Mouse (Mus musculus) heart, embryonic 12.5 days (tissue): ENCODE data around the gene Eps8l3. TPM values are rescaled to one million over a fixed set of nuclear protein-coding genes. Genes with fewer than 3 reads are reported as not detected.
A peak's percentile ranks its signal among the peaks of the same experiment; 100 is the strongest.

Experiments used
- ATAC-seq: fragments of 200-750 bp; cut with Nextera tagmentation; 2 replicates; pipeline ENCODE4 v1.8.0; 2017; ENCODE audit warnings: moderate TSS enrichment, moderate library complexity; ENCODE audit not compliant: insufficient number of reproducible peaks, low FRiP score
- H3K27ac ChIP-seq: fragments of 300-500 bp; sonication (generic); 2 replicates; pipeline ENCODE4 v1.5.1; 2016; ENCODE audit warnings: mild to moderate bottlenecking, moderate library complexity; ENCODE audit not compliant: poor library complexity, severe bottlenecking
- H3K27me3 ChIP-seq: fragments of 300-500 bp; sonication (generic); replicated peaks from 2 replicates; pipeline ENCODE4 v1.6.1; 2016; ENCODE audit warnings: mild to moderate bottlenecking, moderate library complexity
- H3K36me3 ChIP-seq: fragments of 300-500 bp; sonication (generic); 2 replicates; pipeline ENCODE4 v1.6.1; 2016; ENCODE audit warnings: mild to moderate bottlenecking, moderate library complexity
- H3K4me1 ChIP-seq: fragments of 300-500 bp; sonication (generic); replicated peaks from 2 replicates; pipeline ENCODE4 v1.6.1; 2016; ENCODE audit warnings: mild to moderate bottlenecking
- H3K4me2 ChIP-seq: fragments of 300-500 bp; sonication (generic); 2 replicates; pipeline ENCODE4 v1.6.1; 2016; ENCODE audit warnings: mild to moderate bottlenecking, moderate library complexity
- H3K4me3 ChIP-seq: fragments of 300-500 bp; sonication (generic); 2 replicates; pipeline ENCODE4 v1.5.1; 2016; ENCODE audit warnings: mild to moderate bottlenecking
- H3K9ac ChIP-seq: fragments of 300-500 bp; sonication (generic); 2 replicates; pipeline ENCODE4 v1.6.1; 2016; ENCODE audit warnings: mild to moderate bottlenecking, moderate library complexity
- H3K9me3 ChIP-seq: fragments of 300-500 bp; sonication (generic); replicated peaks from 2 replicates; pipeline ENCODE4 v1.6.1; 2016; ENCODE audit warnings: mild to moderate bottlenecking, moderate library complexity
- WGBS: fragments of 180-500 bp; shearing (Covaris S2); methylation state at CpG from one replicate; pipeline ENCODE4 v1.1.7; 2016; 5-methylcytosine and 5-hydroxymethylcytosine counted together
- polyA plus RNA-seq: library from polyadenylated mRNA; unstranded; fragments of >200 nt; fragmentation: Nextera tagmentation; extraction: Ambion mirVana; gene quantifications from 2 replicates; pipeline ENCODE4 v1.2.1, GENCODE M21; 2016

The Eps8l3 gene
- polyA plus RNA-seq, 1 experiment from 2014 or later = 0.23 TPM

GRCm38 (mm10) chr3:107929731-107930130, 52.7 kb downstream of the Eps8l3 start:
- no peaks in the 10 kb centered on the region for H3K36me3 ChIP-seq
- no peak for ATAC-seq
- 72% methylated on average over 4 of the region's 4 CpGs for WGBS

DNA sequence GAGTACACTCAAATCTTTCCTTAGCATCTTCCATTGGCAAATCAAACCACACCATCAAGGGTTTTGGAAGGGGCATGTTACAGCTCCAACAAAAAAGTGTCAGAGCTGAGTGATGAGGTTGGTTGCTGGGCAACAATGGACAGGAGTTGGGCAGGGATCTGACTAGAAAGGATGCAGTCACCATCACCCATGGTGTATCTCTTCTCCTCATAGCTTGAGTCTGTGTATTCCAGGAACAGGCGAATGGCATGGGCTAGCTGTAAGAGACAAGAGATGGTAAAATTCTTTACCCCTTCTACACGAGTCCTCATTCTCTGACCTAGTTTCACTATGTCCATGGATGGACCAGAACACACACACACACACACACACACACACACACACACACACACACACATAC, 54.1 kb downstream of the Eps8l3 start:
- H3K27ac ChIP-seq = peak overlapping the region; percentile 43
- peak overlapping the region; percentile 28; the same call in 1 of the 2 replicates for H3K9ac ChIP-seq
- H3K4me3 ChIP-seq = peak overlapping the region; percentile 29
- peaks cover 7% of the 10 kb centered on the region; the same call in 1 of the 2 replicates for H3K27me3 ChIP-seq
- no peaks in the 10 kb centered on the region for H3K36me3 ChIP-seq
- WGBS = 87% methylated on average over 2 of the region's 2 CpGs
- H3K9me3 ChIP-seq = no peaks in the 10 kb centered on the region
- ATAC-seq = no peak
- peak overlapping the region; percentile 60 for H3K4me2 ChIP-seq
- H3K4me1 ChIP-seq = peaks cover 18% of the 10 kb centered on the region

More at GRCm38 (mm10) chr3:107929731-107930130, 52.7 kb downstream of the Eps8l3 start:
- no peak overlapping the region for H3K4me3 ChIP-seq
- H3K9ac ChIP-seq = no peak overlapping the region
- no peaks in the 10 kb centered on the region for H3K9me3 ChIP-seq
- H3K4me1 ChIP-seq = peaks cover 8% of the 10 kb centered on the region; the same call in 1 of the 2 replicates
- H3K27ac ChIP-seq = no peak overlapping the region
- H3K27me3 ChIP-seq = peaks cover 10% of the 10 kb centered on the region; the same call in 1 of the 2 replicates
- no peak overlapping the region for H3K4me2 ChIP-seq

DNA sequence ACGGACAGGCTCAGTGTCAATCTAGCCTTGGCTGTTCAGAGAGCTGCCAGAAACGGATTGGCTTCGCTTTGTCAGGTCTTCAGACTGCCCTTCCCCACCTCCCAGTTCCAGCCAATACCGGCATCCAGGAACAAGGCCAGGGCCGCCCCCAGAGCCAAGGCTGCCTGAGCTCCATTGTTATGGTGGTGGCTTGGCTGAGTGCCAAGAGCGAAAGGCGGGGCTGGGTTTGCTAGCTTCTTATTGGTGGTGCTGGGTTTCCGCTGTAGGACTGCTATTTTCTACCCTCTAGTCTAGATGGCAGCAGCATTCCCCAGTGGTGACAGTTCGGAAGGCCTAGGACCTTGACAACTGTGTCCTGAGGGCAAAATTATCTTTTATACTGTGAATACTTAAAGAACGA, 54.6 kb downstream of the Eps8l3 start, which contains the start of gene Gstm7:
Gene Gstm7, minus strand, starts transcription at position 148 of the 400 bp plus-strand sequence.
- H3K27me3 ChIP-seq = peaks cover 6% of the 10 kb centered on the region; the same call in 1 of the 2 replicates
- H3K4me3 ChIP-seq = peak within 1 kb of the TSS; percentile 29
- peak; percentile 92 for ATAC-seq
- peak within 1 kb of the TSS; percentile 28; the same call in 1 of the 2 replicates for H3K9ac ChIP-seq
- H3K9me3 ChIP-seq = no peaks in the 10 kb centered on the region
- peak within 1 kb of the TSS; percentile 60 for H3K4me2 ChIP-seq
- H3K27ac ChIP-seq = peak within 1 kb of the TSS; percentile 43
- under 1% methylated on average over 10 of the region's 10 CpGs for WGBS
- H3K4me1 ChIP-seq = peaks cover 18% of the 10 kb centered on the region
- no peaks in the 10 kb centered on the region for H3K36me3 ChIP-seq

DNA sequence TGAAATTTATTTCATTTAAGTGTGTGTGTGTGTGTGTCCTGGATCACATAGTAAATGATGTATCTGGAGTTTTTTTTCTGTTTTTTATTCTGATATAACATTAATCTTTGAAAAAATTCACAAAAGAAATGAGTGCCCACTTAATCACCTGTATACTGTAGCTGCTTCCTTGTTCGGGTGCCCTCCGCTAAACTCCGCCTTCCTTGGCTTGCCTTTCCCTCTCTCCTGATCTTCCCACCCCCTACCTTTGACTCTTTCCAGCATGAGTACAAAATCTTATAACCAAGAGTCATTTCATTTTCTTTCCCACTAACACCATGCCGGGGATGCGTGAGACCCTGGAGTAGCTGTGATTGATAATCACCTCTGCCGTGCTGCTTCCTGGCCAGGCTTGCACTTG, 55.1 kb downstream of the Eps8l3 start:
- H3K36me3 ChIP-seq = no peaks in the 10 kb centered on the region
- no peak for ATAC-seq
- no peak overlapping the region for H3K4me3 ChIP-seq
- no peak overlapping the region for H3K4me2 ChIP-seq
- H3K4me1 ChIP-seq = peaks cover 18% of the 10 kb centered on the region
- 64% methylated on average over 6 of the region's 6 CpGs for WGBS
- no peak overlapping the region for H3K27ac ChIP-seq
- peaks cover 6% of the 10 kb centered on the region; the same call in 1 of the 2 replicates for H3K27me3 ChIP-seq
- H3K9me3 ChIP-seq = no peaks in the 10 kb centered on the region
- no peak overlapping the region for H3K9ac ChIP-seq

- Histone ChIP-seq H3K9me3 (no peaks in the 10 kb centered on the region), H3K4me3 (no peak overlapping the region), H3K4me2 (no peak overlapping the region), H3K9ac (no peak overlapping the region), H3K36me3 (no peaks in the 10 kb centered on the region), H3K27me3 (peaks cover 6% of the 10 kb centered on the region; the same call in 1 of the 2 replicates), H3K27ac (no peak overlapping the region), H3K4me1 (peaks cover 28% of the 10 kb centered on the region)
- WGBS = 53% methylated on average over 3 of the region's 3 CpGs
- ATAC-seq = no peak
Observed at GRCm38 (mm10) chr3:107935268-107935667, 58.2 kb downstream of the Eps8l3 start.

DNA sequence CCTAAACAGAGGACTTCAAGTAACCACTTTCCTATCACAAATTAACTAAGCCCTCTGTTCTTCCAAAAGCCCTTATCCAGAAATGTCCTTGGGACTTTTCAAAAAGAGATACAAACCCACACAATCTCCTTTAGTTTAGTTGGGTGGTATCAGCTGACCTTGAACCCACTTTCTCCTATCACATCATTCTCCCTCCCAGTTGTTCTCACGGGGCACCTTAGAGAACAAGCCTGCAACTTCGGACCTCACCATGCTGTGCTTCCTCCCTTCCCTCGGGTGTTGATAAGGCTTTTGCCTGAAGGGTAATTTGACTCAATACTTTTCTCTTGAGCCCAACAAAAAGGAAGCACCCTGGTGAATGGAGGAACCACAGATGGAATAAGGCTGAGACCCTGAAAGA, 58.9 kb downstream of the Eps8l3 start:
- Histone ChIP-seq H3K4me2 (no peak overlapping the region), H3K9ac (no peak overlapping the region), H3K4me1 (peaks cover 33% of the 10 kb centered on the region), H3K9me3 (no peaks in the 10 kb centered on the region), H3K27me3 (peaks cover 6% of the 10 kb centered on the region; the same call in 1 of the 2 replicates), H3K27ac (no peak overlapping the region), H3K36me3 (no peaks in the 10 kb centered on the region), H3K4me3 (no peak overlapping the region)
- no peak for ATAC-seq
- WGBS = 14% methylated on average over 3 of the region's 3 CpGs

- ATAC-seq = no peak; the same call in 1 of the 2 replicates
- H3K27ac ChIP-seq = no peak overlapping the region
- no peak overlapping the region for H3K9ac ChIP-seq
- no peaks in the 10 kb centered on the region for H3K36me3 ChIP-seq
- peaks cover 35% of the 10 kb centered on the region for H3K4me1 ChIP-seq
- no peak overlapping the region for H3K4me2 ChIP-seq
- no peak overlapping the region for H3K4me3 ChIP-seq
- H3K9me3 ChIP-seq = no peaks in the 10 kb centered on the region
- no peaks in the 10 kb centered on the region; the same call in 1 of the 2 replicates for H3K27me3 ChIP-seq
- WGBS = 52% methylated on average over 3 of the region's 3 CpGs
Observed at GRCm38 (mm10) chr3:107939403-107939802, 62.4 kb downstream of the Eps8l3 start.

GRCm38 (mm10) chr3:107939830-107940229, 62.8 kb downstream of the Eps8l3 start:
- 67% methylated on average over 4 of the region's 4 CpGs for WGBS
- H3K4me3 ChIP-seq = no peak overlapping the region

GRCm38 (mm10) chr3:107940524-107940923, 63.5 kb downstream of the Eps8l3 start:
- Histone ChIP-seq H3K36me3 (no peaks in the 10 kb centered on the region), H3K27ac (no peak overlapping the region), H3K9me3 (no peaks in the 10 kb centered on the region), H3K4me3 (no peak overlapping the region), H3K4me1 (peaks cover 31% of the 10 kb centered on the region), H3K4me2 (no peak overlapping the region), H3K27me3 (no peaks in the 10 kb centered on the region), H3K9ac (no peak overlapping the region)
- WGBS = 39% methylated on average over 7 of the region's 7 CpGs
- ATAC-seq = no peak

More at GRCm38 (mm10) chr3:107939830-107940229, 62.8 kb downstream of the Eps8l3 start:
- no peak overlapping the region for H3K4me2 ChIP-seq
- no peak overlapping the region for H3K9ac ChIP-seq
- H3K36me3 ChIP-seq = no peaks in the 10 kb centered on the region
- H3K4me1 ChIP-seq = peaks cover 34% of the 10 kb centered on the region
- no peaks in the 10 kb centered on the region for H3K9me3 ChIP-seq
- H3K27me3 ChIP-seq = no peaks in the 10 kb centered on the region
- ATAC-seq = no peak
- H3K27ac ChIP-seq = no peak overlapping the region

- Histone ChIP-seq H3K27me3 (no peaks in the 10 kb centered on the region), H3K4me3 (no peak overlapping the region), H3K36me3 (no peaks in the 10 kb centered on the region), H3K27ac (no peak overlapping the region), H3K4me2 (no peak overlapping the region), H3K4me1 (peaks cover 25% of the 10 kb centered on the region), H3K9ac (no peak overlapping the region), H3K9me3 (no peaks in the 10 kb centered on the region)
- ATAC-seq = no peak
- WGBS = 67% methylated on average over 4 of the region's 4 CpGs
Observed at GRCm38 (mm10) chr3:107941261-107941660, 64.2 kb downstream of the Eps8l3 start.
